Mouse (Mus musculus): ENCODE measurements around the gene Gm20431. TPM values are rescaled to one million over a fixed set of nuclear protein-coding genes. Genes with fewer than 3 reads are reported as not detected.

Gene Gm20431
- total RNA-seq, 2 experiments from 2014 or later, result 21.6 to 23.2 TPM

- no peak for DNase-seq
- intact Hi-C loops (cut with DNase I), result no loop called here
Measured at GRCm38 (mm10) chr2:167583161-167583952, 77.9 kb downstream of the Gm20431 start.

DNA sequence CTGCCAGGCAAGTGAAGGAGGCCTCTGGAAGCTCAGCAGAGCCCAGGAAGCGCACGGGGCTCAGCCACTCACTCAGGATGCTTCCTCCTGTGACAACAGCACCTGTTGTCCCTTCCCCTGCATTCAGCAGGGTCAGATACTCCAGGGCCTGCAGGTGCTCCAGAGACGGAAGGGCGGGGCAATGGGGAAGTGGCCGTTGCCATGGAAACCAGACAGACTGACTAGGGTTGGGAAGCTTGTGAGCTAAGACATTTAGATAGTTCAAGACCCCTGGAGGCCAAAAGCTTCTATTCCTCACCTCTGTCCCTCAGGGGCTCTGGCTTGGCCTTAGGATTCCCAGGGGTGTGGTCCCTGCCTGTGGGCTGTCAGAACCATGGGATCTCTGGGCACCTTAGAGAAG is 82.8 kb downstream of the Gm20431 start:
- DNase-seq, result no peak
- intact Hi-C loops (cut with DNase I), result no loop called here

GRCm38 (mm10) chr2:167577186-167577785 is 84.0 kb downstream of the Gm20431 start:
- intact Hi-C loops (cut with DNase I), result no loop called here
- DNase-seq, result no peak

GRCm38 (mm10) chr2:167576121-167576620 is 85.1 kb downstream of the Gm20431 start:
- DNase-seq, result no peak
- intact Hi-C loops (cut with DNase I), result no loop called here

GRCm38 (mm10) chr2:167575581-167575980 is 85.7 kb downstream of the Gm20431 start:
- no peak for DNase-seq
- intact Hi-C loops (cut with DNase I), result no loop called here

DNA sequence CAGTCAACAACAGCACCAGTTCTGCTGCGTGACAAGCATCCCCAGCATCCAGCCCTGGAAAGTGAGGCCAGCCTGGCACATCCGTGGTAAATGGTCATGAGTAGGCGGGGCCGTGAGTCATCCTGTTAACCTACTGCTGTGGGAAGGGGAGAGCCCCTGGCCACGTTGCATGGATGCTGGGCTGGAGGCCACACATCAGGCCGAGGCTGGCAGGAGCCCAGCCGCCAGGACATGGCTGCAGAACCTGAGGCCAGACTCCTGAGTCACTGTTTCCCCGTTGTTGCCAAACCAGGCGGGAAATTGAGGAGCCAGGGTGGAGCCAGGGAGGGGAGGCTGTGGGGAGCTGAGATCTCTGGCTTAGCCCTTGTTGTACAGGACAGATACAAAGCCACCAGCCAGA is 86.5 kb downstream of the Gm20431 start:
- DNase-seq, result peak; percentile 76 to 78
- intact Hi-C loops (cut with DNase I), result no loop called here

- no peak for DNase-seq
- intact Hi-C loops (cut with DNase I), result loop anchor here (2.0 kb wide), 1 partner anchor 15 kb away; no protein-coding TSS in a partner anchor
Measured at GRCm38 (mm10) chr2:167571442-167572220, 89.7 kb downstream of the Gm20431 start.

- intact Hi-C loops (cut with DNase I), result loop anchor here (2.0 kb wide), 1 partner anchor 16 kb away; no protein-coding TSS in a partner anchor
- DNase-seq, result no peak
Measured at GRCm38 (mm10) chr2:167570815-167571214, 90.5 kb downstream of the Gm20431 start.

GRCm38 (mm10) chr2:167569934-167570651 is 91.2 kb downstream of the Gm20431 start:
- peak; percentile 86 to 89 for DNase-seq
- intact Hi-C loops (cut with DNase I), result loop anchor here (2.0 kb wide), 1 partner anchor 17 kb away; no protein-coding TSS in a partner anchor

- no peak for DNase-seq
- intact Hi-C loops (cut with DNase I), result no loop called here
Measured at GRCm38 (mm10) chr2:167568112-167568511, 93.2 kb downstream of the Gm20431 start.

DNA sequence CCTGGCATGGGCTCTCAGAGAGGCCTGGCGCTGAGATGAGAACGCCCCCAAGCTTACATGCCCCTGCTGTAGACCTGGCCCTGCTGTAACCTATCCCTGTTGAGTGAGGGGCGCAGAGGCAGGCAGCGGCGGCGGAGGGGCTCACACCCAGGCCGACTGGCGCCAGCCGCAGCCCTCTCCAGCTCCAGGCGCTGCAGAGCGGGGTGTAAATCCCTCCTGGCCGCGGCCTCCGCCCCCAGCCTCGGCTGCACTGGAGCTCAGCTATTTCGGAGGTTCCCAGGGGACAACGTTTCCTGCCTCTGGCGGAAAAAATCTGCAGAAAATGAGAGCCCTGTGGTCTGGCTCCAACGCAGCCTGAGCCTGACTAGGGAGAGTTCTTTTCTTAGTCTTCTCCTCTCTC is 95.6 kb downstream of the Gm20431 start:
- intact Hi-C loops (cut with DNase I), result loop anchor here (2.0 kb wide), 1 partner anchor 29 kb away; no protein-coding TSS in a partner anchor
- peak; percentile 85 to 86 for DNase-seq

DNA sequence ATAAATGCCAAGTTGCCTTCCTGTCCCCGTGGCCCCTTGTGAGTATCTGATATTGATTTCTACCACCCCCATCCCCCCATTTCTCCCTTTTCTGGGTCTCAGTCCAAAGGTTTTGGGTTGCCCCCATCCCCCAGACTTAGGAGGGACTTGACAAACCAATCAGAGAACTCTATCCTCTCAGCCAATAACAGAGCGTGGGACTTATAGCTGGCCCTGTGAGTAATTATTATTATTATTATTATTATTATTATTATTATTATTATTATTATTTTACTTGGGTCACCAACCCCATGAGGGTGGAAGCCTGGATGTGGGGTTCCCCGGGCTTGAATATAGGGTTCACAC is 96.0 kb downstream of the Gm20431 start:
- DNase-seq, result no peak
- intact Hi-C loops (cut with DNase I), result loop anchor here (2.0 kb wide), 1 partner anchor 30 kb away; no protein-coding TSS in a partner anchor

GRCm38 (mm10) chr2:167564551-167565311 is 96.6 kb downstream of the Gm20431 start:
- intact Hi-C loops (cut with DNase I), result loop anchor here (2.0 kb wide), 1 partner anchor 30 kb away; no protein-coding TSS in a partner anchor

GRCm38 (mm10) chr2:167563703-167564102 is 97.6 kb downstream of the Gm20431 start:
- intact Hi-C loops (cut with DNase I), result loop anchor here (2.0 kb wide), 1 partner anchor 31 kb away; no protein-coding TSS in a partner anchor
- no peak for DNase-seq

More at GRCm38 (mm10) chr2:167564551-167565311, 96.6 kb downstream of the Gm20431 start:
- no peak for DNase-seq

- intact Hi-C loops (cut with DNase I), result no loop called here
- DNase-seq, result no peak
Measured at GRCm38 (mm10) chr2:167563035-167563434, 98.3 kb downstream of the Gm20431 start.

GRCm38 (mm10) chr2:167562101-167562500 is 99.2 kb downstream of the Gm20431 start:
- DNase-seq, result peak; percentile 62 to 70
- intact Hi-C loops (cut with DNase I), result no loop called here

DNA sequence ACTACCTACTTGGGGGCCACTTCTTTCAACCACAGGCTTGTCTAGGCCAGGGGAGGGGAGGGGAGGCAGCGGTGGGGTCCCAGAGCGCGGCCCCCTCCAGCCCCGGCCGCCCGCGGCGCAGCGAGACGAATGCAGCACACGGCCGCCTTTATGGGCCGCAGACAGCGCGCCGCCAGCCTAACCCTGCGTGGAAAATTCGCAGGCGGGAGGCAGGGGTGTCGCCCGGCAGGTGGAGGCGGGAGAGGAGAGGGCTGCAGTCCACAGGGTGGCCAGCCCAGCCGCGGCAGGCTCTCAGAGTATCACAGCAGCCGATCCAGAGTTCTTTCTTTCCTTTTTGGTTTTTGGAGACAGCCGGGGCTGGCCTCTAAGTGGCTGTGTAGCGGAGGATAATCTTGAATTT is 101.9 kb downstream of the Gm20431 start:
- intact Hi-C loops (cut with DNase I), result no loop called here
- no peak for DNase-seq

Data from heart, postnatal 10 days (tissue).